Mouse (Mus musculus) spleen, adult 2 months (tissue): ENCODE data around the gene Kif5c. TPM values are rescaled to one million over a fixed set of nuclear protein-coding genes. Genes with fewer than 3 reads are reported as not detected.

ENCODE experiments used
- DNase-seq, 2 experiments: peaks; one replicate each; pipeline versions ENCODE4 v3.0.0 to v3.0.0-alpha.2; 2012 to 2021; ENCODE audit warnings: low spot score in 2 of 2, low read depth in 1 of 2
- H3K27ac ChIP-seq: fragments of 200-500 bp; 2 replicates; pipeline ENCODE4 v1.5.1; 2012; ENCODE audit warnings: low read length, inconsistent platforms; ENCODE audit not compliant: insufficient read depth
- H3K27me3 ChIP-seq: fragments of 200-500 bp; 2 replicates; pipeline ENCODE4 v1.6.1; 2012; ENCODE audit warnings: mild to moderate bottlenecking, moderate library complexity, low read length, inconsistent platforms; ENCODE audit not compliant: control insufficient read depth, insufficient read depth
- H3K36me3 ChIP-seq: fragments of 200-500 bp; 2 replicates; pipeline ENCODE4 v1.6.1; 2012; ENCODE audit warnings: mild to moderate bottlenecking, low read length, inconsistent platforms; ENCODE audit not compliant: control insufficient read depth, insufficient read depth
- H3K4me1 ChIP-seq: fragments of 200-500 bp; 2 replicates; pipeline ENCODE4 v1.6.1; 2011; ENCODE audit warnings: inconsistent platforms; ENCODE audit not compliant: control insufficient read depth, insufficient read depth, insufficient read length
- H3K4me3 ChIP-seq: fragments of 200-500 bp; 2 replicates; pipeline ENCODE4 v1.5.1; 2011; ENCODE audit warnings: mild to moderate bottlenecking, inconsistent platforms; ENCODE audit not compliant: insufficient read depth, insufficient read length; ENCODE audit errors: extremely low read depth
- CTCF ChIP-seq: fragments of 200-500 bp; IDR thresholded peaks from 2 replicates; pipeline ENCODE4 v1.5.1; 2011; ENCODE audit warnings: mild to moderate bottlenecking, inconsistent platforms; ENCODE audit not compliant: insufficient read depth, insufficient read length, insufficient replicate concordance; ENCODE audit errors: extremely low read depth
- POLR2A ChIP-seq: fragments of 200-500 bp; IDR thresholded peaks from 2 replicates; pipeline ENCODE4 v1.6.1; 2011; ENCODE audit warnings: low read depth, low read length, inconsistent platforms
- WGBS: fragments of 180-500 bp; shearing (Covaris S2); methylation state at CpG from one replicate; pipeline ENCODE4 v1.1.7; 2018; 5-methylcytosine and 5-hydroxymethylcytosine counted together
- polyA plus RNA-seq: library from polyadenylated mRNA; depleted of rRNA; stranded (reverse); fragments of >200 nt; gene quantifications from 2 replicates; pipeline ENCODE4 v1.2.3, GENCODE M21; 2012

The Kif5c gene
- polyA plus RNA-seq, 1 experiment = 0.21 TPM

DNA sequence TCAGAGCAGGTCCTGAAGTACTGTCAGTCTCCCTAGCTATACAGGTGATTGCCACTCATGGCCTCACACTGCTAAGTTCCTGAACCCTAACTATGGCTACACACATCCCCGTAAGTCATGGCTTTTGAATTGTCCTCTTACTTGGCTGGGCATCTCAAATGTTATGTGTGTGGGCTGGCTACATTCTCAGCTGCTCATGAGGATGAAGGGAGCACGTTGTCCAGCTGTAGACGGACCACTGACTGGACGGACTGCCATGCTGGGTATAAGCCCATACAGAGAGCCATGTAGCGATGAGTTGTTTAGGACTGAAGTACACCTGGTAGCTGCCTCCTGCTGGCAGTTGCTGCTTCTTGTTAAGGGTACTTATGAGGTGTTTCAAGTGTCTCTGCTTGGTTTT lies 79.8 kb downstream of the Kif5c start:
- WGBS = 92% methylated on average over 5 of the region's 5 CpGs
- no peaks in the 10 kb centered on the region for H3K4me1 ChIP-seq
- H3K27ac ChIP-seq = no peak overlapping the region
- no peak overlapping the region for H3K4me3 ChIP-seq
- no peak for TF ChIP-seq CTCF
- TF ChIP-seq POLR2A = no peak
- H3K36me3 ChIP-seq = no peaks in the 10 kb centered on the region
- no peak for DNase-seq
- H3K27me3 ChIP-seq = no peaks in the 10 kb centered on the region

DNA sequence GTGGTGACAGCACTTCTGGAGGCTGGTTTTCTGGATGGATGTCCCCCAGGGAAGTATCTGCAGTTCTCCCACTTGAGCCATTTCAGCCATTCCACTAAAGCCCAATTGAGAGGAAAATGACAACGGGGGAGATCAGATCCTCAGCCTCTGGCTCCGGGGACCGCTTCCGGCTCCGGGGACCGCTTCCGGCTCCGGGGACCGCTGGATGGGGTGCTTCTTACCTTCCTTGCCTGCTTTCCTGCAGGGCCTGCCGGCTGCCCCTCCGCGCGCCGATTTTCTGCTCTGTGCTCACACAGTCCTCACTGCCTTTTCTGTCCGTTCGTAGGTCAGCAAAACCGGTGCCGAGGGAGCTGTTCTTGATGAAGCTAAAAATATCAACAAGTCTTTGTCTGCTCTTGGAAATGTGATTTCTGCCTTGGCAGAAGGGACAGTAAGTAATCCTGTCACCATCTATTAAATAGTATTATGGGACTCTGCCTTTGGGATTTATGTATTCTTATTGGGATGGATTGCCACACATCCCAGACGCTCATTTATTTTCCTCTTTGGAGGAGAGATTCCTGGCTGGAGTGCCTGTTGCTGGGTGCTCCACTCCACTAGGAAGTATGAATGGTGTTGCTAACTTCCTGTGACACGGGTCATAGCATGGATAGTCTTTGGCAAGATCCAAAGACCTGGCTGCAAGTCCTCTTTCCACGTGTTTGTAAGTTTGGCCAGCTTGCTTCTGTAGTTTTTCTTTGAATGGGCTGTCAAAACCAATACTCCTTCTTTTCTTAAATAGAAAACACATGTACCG lies 81.3 kb downstream of the Kif5c start:
- H3K4me1 ChIP-seq = no peaks in the 10 kb centered on the region
- H3K4me3 ChIP-seq = no peak overlapping the region
- 91% methylated on average over 22 of the region's 22 CpGs for WGBS
- TF ChIP-seq POLR2A = no peak
- TF ChIP-seq CTCF = no peak
- no peak for DNase-seq
- H3K27ac ChIP-seq = no peak overlapping the region
- H3K27me3 ChIP-seq = no peaks in the 10 kb centered on the region
- H3K36me3 ChIP-seq = no peaks in the 10 kb centered on the region

DNA sequence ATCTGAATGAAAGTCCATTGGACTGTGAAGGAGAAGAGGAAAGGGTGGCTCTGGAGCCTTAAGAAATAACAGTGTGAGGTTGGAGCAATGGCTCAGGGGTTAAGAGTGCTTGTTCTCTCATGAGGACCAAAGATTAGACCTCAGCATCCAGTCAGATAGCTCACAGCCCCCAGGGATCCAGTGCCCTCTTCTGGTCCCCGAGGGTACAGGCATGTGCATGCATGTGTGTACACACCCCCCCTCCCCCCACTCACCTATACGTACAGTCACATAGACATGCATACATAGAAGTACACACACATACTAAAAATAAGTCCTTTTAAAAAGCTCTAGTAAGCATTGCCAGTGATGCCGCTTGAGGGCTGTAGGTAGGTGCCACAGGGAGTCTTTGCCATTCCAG lies 91.1 kb downstream of the Kif5c start:
- H3K27me3 ChIP-seq = no peaks in the 10 kb centered on the region
- no peak for DNase-seq
- no peaks in the 10 kb centered on the region for H3K4me1 ChIP-seq
- TF ChIP-seq POLR2A (no peak), CTCF (no peak)
- no peak overlapping the region for H3K4me3 ChIP-seq
- H3K36me3 ChIP-seq = no peaks in the 10 kb centered on the region
- H3K27ac ChIP-seq = no peak overlapping the region
- WGBS = 68% methylated on average over 3 of the region's 3 CpGs

DNA sequence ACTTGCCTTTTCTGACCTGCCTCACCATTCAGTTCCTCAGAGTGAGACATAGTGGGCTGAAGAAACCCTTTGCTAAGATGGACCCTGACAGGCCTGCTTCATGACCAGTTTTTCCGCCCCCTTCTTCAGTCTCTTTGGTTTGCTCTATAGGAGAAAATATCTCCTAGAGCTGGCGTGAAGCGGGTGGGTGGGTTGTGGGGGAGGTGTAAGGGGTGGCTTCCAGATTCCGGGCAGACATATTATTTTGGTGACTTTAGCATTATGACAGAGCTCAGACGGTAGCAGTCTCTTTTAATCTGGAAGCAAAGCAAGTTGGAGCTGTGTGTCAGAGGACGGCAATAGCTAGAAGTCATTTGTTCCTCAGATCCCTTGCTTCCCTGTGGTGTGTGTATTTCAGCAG lies 92.6 kb downstream of the Kif5c start:
- Histone ChIP-seq H3K27ac (no peak overlapping the region), H3K4me3 (no peak overlapping the region), H3K27me3 (no peaks in the 10 kb centered on the region), H3K4me1 (no peaks in the 10 kb centered on the region), H3K36me3 (no peaks in the 10 kb centered on the region)
- TF ChIP-seq POLR2A = no peak
- TF ChIP-seq CTCF = no peak
- DNase-seq = no peak
- WGBS = 86% methylated on average over 6 of the region's 6 CpGs

DNA sequence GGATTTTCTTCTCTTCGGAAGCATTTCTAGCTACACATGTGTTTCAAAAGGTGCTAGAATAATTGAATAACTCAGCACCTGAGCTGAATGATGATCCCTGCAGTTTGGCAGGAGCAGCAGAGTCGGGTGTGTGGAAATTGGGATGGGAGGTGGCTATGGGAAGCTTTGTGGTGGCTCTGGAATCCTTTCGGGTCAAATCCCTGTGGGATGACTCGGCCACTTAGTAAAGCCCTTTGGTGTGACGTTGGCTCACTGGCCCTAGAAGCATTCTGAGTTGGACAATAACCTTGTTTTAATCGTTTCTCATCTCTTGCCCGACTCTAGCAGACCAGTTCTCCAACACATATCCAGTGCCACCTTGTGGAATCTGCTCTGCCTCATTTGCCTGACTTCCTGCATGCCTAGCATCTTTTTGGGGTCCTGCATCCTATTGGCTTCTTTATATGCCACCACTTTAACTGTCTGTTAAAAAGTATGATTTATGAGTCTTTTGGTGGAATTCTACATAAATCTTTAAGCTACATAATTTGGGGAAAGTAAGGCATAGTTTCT lies 93.3 kb downstream of the Kif5c start:
- H3K27ac ChIP-seq = no peak overlapping the region
- TF ChIP-seq POLR2A (no peak), CTCF (no peak)
- no peaks in the 10 kb centered on the region for H3K4me1 ChIP-seq
- 82% methylated on average over 7 of the region's 7 CpGs for WGBS
- no peaks in the 10 kb centered on the region for H3K36me3 ChIP-seq
- no peak for DNase-seq
- no peaks in the 10 kb centered on the region for H3K27me3 ChIP-seq
- no peak overlapping the region for H3K4me3 ChIP-seq

DNA sequence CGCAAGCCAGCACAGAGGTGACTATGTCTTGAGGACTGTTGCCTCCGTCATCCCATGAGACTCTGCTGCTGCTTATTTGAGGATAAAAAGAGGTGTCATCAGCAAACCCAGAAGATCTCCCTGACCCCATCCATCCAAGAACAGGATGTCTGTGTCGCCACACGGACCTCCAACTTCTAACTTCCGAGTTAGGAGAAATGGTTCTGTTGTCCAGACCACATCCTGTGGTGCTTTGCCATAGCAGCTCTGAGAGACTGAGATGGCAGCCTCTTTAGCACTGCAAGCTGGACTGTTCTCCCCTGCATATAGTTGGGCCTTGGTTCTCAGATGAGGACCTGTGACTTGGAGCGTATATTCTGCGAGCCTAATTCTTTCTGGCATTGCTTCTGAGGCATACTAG lies 97.4 kb downstream of the Kif5c start:
- Histone ChIP-seq H3K4me3 (no peak overlapping the region), H3K27me3 (no peaks in the 10 kb centered on the region), H3K27ac (no peak overlapping the region), H3K4me1 (no peaks in the 10 kb centered on the region), H3K36me3 (no peaks in the 10 kb centered on the region)
- DNase-seq = no peak
- TF ChIP-seq CTCF (no peak), POLR2A (no peak)
- WGBS = 58% methylated on average over 7 of the region's 7 CpGs
